Mouse (Mus musculus) hindbrain, embryonic 13.5 days (tissue): ENCODE data around the gene Trim27. TPM values are rescaled to one million over a fixed set of nuclear protein-coding genes. Genes with fewer than 3 reads are reported as not detected.
A peak's percentile ranks its signal among the peaks of the same experiment; 100 is the strongest.

Experiments used
- ATAC-seq: fragments of 200-750 bp; cut with Nextera tagmentation; 2 replicates; pipeline ENCODE4 v1.8.0; 2017; ENCODE audit warnings: moderate TSS enrichment; ENCODE audit not compliant: low FRiP score
- H3K27ac ChIP-seq: fragments of 300-500 bp; sonication (generic); 2 replicates; pipeline ENCODE4 v1.5.1; 2015; ENCODE audit warnings: inconsistent platforms, mild to moderate bottlenecking, moderate library complexity
- H3K27me3 ChIP-seq: fragments of 300-500 bp; sonication (generic); 2 replicates; pipeline ENCODE4 v1.6.1; 2015; ENCODE audit warnings: mild to moderate bottlenecking, inconsistent platforms
- H3K36me3 ChIP-seq: fragments of 300-500 bp; sonication (generic); 2 replicates; pipeline ENCODE4 v1.6.1; 2015; ENCODE audit warnings: mild to moderate bottlenecking, inconsistent platforms
- H3K4me1 ChIP-seq: fragments of 300-500 bp; sonication (generic); replicated peaks from 2 replicates; pipeline ENCODE4 v1.6.1; 2015; ENCODE audit warnings: inconsistent platforms
- H3K4me2 ChIP-seq: fragments of 300-500 bp; sonication (generic); 2 replicates; pipeline ENCODE4 v1.6.1; 2015; ENCODE audit warnings: inconsistent platforms, mild to moderate bottlenecking, moderate library complexity
- H3K4me3 ChIP-seq: fragments of 300-500 bp; sonication (generic); 2 replicates; pipeline ENCODE4 v1.5.1; 2015; ENCODE audit warnings: mild to moderate bottlenecking, inconsistent platforms
- H3K9ac ChIP-seq: fragments of 300-500 bp; sonication (generic); 2 replicates; pipeline ENCODE4 v1.6.1; 2015; ENCODE audit warnings: mild to moderate bottlenecking, inconsistent platforms
- H3K9me3 ChIP-seq: fragments of 300-500 bp; sonication (generic); 2 replicates; pipeline ENCODE4 v1.6.1; 2016; ENCODE audit warnings: inconsistent platforms
- WGBS: fragments of 180-500 bp; shearing (Covaris S2); methylation state at CpG from one replicate; pipeline ENCODE4 v1.1.7; 2015; 5-methylcytosine and 5-hydroxymethylcytosine counted together
- polyA plus RNA-seq: library from polyadenylated mRNA; unstranded; fragments of >200 nt; fragmentation: Nextera tagmentation; extraction: Ambion mirVana; gene quantifications from 2 replicates; pipeline ENCODE4 v1.2.1, GENCODE M21; 2015

The Trim27 gene
- polyA plus RNA-seq, 1 experiment from 2014 or later = 82.6 TPM

DNA sequence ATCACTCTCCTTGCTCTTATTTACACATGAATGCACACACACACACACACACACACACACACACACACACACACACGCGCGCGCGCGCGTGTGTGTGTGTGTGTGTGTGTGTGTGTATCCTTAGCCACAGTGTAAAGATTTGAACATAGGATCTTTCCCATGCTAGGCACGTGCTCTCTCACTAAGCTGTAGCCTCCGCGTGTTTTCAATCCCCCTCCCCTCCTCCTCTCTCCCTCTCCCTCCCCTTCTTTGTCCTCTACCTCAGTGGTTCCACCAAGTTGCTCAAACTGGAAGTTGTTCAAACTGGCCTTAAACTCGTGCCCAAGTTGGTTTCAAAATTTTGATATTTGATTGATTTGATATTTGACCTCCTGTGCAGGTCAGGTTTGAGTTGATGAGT is 2.5 kb upstream of the Trim27 start:
- no peak overlapping the region for H3K4me3 ChIP-seq
- WGBS = 76% methylated on average over 11 of the region's 11 CpGs
- ATAC-seq = no peak

DNA sequence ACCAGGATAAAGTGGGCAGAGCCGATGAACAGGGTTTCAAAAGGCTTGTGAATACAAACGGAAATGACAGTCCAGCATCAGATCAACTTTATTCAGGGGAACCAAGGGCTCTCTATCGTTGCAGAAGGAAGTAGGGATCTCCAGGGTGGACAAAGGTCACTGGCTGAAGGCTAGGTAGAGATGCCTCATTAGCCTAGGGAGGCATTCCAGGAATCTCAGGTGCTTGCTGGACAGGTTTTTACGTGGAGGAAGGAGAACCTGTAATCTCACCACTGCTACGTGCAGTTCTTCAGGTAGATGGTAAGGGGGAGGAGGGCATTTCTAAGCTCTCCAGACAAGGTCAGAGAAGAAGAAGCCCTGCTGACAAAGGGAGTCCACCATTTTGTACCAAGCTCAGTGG is 1.6 kb upstream of the Trim27 start:
- Histone ChIP-seq H3K4me2 (no peak overlapping the region), H3K27ac (no peak overlapping the region), H3K36me3 (peaks cover 2% of the 10 kb centered on the region; the same call in 1 of the 2 replicates), H3K9me3 (no peaks in the 10 kb centered on the region), H3K27me3 (0 out of 2 replicates have a peak, but pooled peaks cover 2% of the 10 kb centered on the region), H3K9ac (no peak overlapping the region), H3K4me3 (no peak overlapping the region), H3K4me1 (peaks cover 35% of the 10 kb centered on the region)
- 73% methylated on average over 5 of the region's 5 CpGs for WGBS
- no peak for ATAC-seq

More for the DNA sequence above, 2.5 kb upstream of the Trim27 start:
- Histone ChIP-seq H3K9ac (no peak overlapping the region), H3K36me3 (no peaks in the 10 kb centered on the region), H3K27ac (no peak overlapping the region), H3K9me3 (no peaks in the 10 kb centered on the region), H3K4me2 (no peak overlapping the region), H3K4me1 (peaks cover 29% of the 10 kb centered on the region), H3K27me3 (0 out of 2 replicates have a peak, but pooled peaks cover 2% of the 10 kb centered on the region)

DNA sequence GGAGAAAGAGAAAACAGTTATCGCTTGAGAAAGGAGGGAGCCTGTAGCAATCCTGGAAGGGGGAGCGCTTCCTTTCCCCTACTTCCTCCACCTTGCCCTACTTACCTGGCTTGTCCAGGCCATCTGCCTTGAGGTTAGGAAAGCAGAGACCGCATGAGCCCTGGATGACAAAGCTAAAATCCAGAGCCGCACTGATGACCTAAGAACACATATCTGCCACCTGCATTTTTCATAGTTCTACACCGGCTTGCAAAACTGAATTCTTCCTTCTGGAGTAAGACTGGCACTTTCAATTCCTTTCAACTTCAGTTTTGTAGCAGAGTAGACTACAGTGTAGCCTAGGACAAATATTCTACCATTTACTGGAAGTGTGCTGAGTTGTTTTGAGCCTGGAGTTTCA is 881 bp upstream of the Trim27 start:
- no peak overlapping the region for H3K27ac ChIP-seq
- WGBS = 87% methylated on average over 5 of the region's 5 CpGs
- H3K9ac ChIP-seq = no peak overlapping the region
- no peak overlapping the region for H3K4me3 ChIP-seq
- no peaks in the 10 kb centered on the region for H3K9me3 ChIP-seq
- peaks cover 36% of the 10 kb centered on the region for H3K4me1 ChIP-seq
- H3K4me2 ChIP-seq = peak overlapping the region; percentile 89; the same call in 1 of the 2 replicates
- H3K27me3 ChIP-seq = 0 out of 2 replicates have a peak, but pooled peaks cover 2% of the 10 kb centered on the region
- ATAC-seq = no peak
- H3K36me3 ChIP-seq = peaks cover 9% of the 10 kb centered on the region

DNA sequence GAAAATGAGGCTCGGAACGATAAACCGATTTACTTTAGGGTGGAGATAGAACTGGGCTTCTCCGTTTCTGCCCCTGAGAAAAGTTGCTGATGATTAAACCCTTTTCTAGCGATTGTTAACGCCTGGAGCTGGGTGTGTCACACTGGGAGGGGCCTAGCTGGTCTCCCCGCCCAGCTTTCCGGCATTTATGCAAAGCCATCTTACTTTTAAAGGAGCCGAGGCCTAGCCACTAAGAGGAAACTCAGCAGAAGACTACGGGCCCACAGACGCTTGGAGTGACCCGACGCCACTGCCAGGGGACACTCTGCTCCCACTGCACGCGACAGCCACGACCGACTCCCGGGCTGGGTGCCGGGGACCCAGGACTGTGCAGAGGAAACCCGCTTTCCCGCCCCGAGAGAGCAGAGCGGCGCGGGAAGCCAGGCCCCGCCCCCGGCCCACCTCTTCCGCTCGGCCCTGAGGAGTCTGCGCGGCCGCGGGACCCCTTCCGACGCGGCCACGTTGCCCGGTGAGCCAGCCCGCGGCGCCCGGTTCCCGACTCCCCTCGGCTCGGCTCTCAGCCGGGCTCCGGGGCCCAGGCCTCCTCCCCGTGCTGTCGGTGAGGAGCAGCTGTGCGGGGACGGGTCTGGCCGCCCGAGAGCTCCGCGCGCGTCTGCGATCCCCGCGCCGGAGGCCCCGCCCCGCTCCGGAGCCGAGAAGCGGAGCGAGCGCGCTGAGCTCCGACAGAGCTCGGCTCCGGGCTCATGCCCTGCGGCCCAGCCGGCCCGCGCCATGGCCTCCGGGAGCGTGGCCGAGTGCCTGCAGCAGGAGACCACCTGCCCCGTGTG is 692 bp downstream of the Trim27 start:
- Histone ChIP-seq H3K4me3 (peak overlapping the region; percentile 99), H3K36me3 (peaks cover 22% of the 10 kb centered on the region), H3K4me2 (peak overlapping the region; percentile 89), H3K27me3 (0 out of 2 replicates have a peak, but pooled peaks cover 2% of the 10 kb centered on the region), H3K9me3 (no peaks in the 10 kb centered on the region), H3K4me1 (peaks cover 35% of the 10 kb centered on the region), H3K9ac (peak overlapping the region; percentile 89), H3K27ac (peak overlapping the region; percentile 97)
- peak; percentile 96 for ATAC-seq
- WGBS = under 1% methylated on average over 77 of the region's 80 CpGs

DNA sequence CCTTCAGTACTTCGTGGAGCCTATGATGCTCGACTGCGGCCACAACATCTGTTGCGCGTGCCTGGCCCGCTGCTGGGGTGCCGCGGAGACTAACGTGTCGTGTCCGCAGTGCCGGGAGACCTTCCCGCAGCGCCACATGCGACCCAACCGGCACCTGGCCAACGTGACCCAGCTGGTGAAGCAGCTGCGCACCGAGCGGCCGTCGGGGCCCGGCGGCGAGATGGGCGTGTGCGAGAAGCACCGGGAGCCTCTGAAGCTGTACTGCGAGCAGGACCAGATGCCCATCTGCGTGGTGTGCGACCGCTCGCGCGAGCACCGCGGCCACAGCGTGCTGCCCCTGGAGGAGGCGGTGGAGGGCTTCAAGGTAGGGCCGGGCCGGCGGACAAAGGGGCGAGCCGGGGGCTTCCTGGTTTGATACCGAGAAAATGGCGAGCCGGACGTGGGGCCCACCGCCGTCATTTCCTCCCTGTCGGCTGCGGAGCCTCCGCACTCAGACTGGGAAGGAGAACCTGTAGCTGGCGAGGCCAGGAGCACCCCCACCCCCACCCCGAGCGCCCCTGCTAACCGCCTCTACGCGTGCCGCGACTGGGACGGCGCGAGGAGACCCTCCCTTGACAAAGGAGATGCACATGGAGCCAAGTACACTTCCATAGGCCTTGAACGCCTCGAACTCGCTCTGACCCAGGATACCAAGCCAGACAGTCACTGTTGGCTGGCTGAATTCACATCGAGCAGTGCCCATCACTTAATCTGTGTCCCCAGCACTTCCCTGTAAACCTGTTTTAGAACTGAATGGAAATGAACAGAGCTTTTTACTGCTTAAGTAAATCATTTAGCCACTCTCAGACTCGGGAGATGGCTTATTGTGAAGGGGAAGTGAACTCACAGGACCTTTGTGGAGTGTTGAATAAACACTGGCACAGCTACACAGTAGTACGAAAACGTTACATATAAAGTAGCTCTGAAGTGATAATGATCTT is 1.6 kb downstream of the Trim27 start:
- WGBS = under 1% methylated on average over 71 of the region's 71 CpGs

DNA sequence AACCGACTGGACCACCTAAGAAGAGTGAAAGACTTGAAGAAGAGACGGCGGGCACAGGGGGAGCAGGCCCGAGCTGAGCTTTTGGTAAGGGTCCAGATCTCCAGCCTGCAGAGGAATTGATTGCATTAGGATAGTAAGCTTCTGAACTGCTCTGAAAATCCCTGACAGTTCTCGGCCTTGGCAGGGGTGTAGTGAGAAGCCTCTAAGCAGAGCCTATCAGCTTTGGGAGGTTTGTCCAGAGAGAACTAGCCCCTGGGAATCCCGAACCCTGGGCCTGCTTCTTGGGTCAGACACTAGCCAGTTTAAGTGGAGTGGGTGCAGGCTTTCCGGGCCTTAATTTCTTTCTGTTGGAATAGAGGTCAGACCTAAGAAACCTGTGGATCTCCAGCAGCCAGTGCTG is 2.8 kb downstream of the Trim27 start:
- Histone ChIP-seq H3K9ac (peak overlapping the region; percentile 89), H3K27ac (no peak overlapping the region), H3K4me1 (peaks cover 35% of the 10 kb centered on the region), H3K36me3 (peaks cover 41% of the 10 kb centered on the region), H3K9me3 (no peaks in the 10 kb centered on the region), H3K27me3 (0 out of 2 replicates have a peak, but pooled peaks cover 2% of the 10 kb centered on the region), H3K4me3 (peak overlapping the region; percentile 99), H3K4me2 (peak overlapping the region; percentile 89)
- 73% methylated on average over 7 of the region's 7 CpGs for WGBS
- ATAC-seq = no peak

More for the DNA sequence above, 1.6 kb downstream of the Trim27 start:
- Histone ChIP-seq H3K4me3 (peak overlapping the region; percentile 99), H3K9me3 (no peaks in the 10 kb centered on the region), H3K27me3 (0 out of 2 replicates have a peak, but pooled peaks cover 2% of the 10 kb centered on the region), H3K27ac (peak overlapping the region; percentile 97), H3K36me3 (peaks cover 31% of the 10 kb centered on the region), H3K4me2 (peak overlapping the region; percentile 89), H3K9ac (peak overlapping the region; percentile 89), H3K4me1 (peaks cover 35% of the 10 kb centered on the region)
- ATAC-seq = peak; percentile 67

DNA sequence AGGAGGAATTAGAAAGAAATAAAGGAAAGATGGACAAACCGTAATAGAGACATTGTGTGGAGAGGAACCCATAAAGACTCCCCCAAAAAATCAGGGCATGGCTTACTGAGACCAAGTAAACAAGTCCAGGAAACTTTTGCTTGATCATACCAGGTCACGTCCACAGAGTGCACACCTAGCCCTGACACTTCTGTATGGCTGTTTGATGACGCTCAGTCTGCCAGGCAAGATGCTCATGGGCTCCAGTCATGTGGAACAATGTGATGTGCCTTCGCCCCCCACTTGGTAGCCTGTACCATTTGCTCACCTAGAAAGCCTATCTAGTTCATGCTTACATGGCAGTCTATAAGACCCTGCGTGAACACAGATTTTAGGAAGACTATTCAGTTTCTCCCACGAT is 3.8 kb downstream of the Trim27 start:
- Histone ChIP-seq H3K27me3 (0 out of 2 replicates have a peak, but pooled peaks cover 2% of the 10 kb centered on the region), H3K36me3 (peaks cover 52% of the 10 kb centered on the region), H3K9ac (peak overlapping the region; percentile 35; the same call in 1 of the 2 replicates), H3K4me2 (no peak overlapping the region), H3K27ac (no peak overlapping the region), H3K4me3 (no peak overlapping the region), H3K9me3 (no peaks in the 10 kb centered on the region), H3K4me1 (peaks cover 35% of the 10 kb centered on the region)
- no peak for ATAC-seq
- 94% methylated on average over 6 of the region's 6 CpGs for WGBS

DNA sequence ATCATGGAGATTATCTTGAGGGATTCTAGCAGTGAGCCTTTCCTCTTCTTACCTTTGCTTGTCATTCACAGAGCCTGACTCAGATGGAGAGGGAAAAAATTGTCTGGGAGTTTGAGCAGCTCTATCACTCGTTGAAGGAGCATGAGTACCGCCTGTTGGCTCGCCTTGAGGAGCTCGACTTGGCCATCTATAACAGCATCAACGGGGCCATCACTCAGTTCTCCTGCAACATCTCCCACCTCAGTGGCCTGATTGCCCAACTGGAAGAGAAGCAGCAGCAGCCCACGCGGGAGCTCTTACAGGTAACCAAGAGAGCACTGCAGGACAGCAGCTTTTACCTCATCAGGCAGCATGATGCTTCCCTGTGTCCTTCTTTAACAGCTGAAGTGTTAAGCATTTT is 4.4 kb downstream of the Trim27 start:
- Histone ChIP-seq H3K4me2 (no peak overlapping the region), H3K27ac (no peak overlapping the region), H3K9ac (no peak overlapping the region), H3K27me3 (no peaks in the 10 kb centered on the region), H3K4me1 (peaks cover 33% of the 10 kb centered on the region), H3K9me3 (no peaks in the 10 kb centered on the region), H3K36me3 (peaks cover 58% of the 10 kb centered on the region), H3K4me3 (no peak overlapping the region)
- ATAC-seq = no peak
- 94% methylated on average over 7 of the region's 7 CpGs for WGBS

DNA sequence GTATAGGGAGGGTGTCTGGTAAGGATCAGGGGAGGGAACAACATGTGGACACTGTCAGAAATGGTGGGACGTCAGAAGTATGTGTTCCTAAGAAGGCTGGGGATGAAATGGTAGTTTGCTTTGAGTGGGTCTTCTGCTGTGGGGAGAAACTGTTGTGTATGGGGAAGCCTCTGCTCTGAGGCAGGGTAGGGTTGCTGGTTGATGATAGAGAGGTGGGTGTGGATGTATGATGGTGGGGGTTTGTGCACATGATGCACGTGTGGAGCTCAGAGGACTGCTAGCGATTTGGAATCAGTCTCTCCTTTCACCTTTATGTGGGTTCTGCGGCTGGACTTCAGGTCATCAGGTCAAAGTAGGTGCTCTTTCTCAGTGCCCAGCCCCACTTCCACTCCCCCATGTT is 6.3 kb downstream of the Trim27 start:
- no peak overlapping the region for H3K4me3 ChIP-seq
- ATAC-seq = no peak
- H3K27ac ChIP-seq = no peak overlapping the region
- no peak overlapping the region for H3K4me2 ChIP-seq
- peaks cover 75% of the 10 kb centered on the region for H3K36me3 ChIP-seq
- no peaks in the 10 kb centered on the region for H3K9me3 ChIP-seq
- H3K27me3 ChIP-seq = no peaks in the 10 kb centered on the region
- WGBS = 85% methylated on average over 4 of the region's 4 CpGs
- peaks cover 25% of the 10 kb centered on the region for H3K4me1 ChIP-seq
- H3K9ac ChIP-seq = no peak overlapping the region

DNA sequence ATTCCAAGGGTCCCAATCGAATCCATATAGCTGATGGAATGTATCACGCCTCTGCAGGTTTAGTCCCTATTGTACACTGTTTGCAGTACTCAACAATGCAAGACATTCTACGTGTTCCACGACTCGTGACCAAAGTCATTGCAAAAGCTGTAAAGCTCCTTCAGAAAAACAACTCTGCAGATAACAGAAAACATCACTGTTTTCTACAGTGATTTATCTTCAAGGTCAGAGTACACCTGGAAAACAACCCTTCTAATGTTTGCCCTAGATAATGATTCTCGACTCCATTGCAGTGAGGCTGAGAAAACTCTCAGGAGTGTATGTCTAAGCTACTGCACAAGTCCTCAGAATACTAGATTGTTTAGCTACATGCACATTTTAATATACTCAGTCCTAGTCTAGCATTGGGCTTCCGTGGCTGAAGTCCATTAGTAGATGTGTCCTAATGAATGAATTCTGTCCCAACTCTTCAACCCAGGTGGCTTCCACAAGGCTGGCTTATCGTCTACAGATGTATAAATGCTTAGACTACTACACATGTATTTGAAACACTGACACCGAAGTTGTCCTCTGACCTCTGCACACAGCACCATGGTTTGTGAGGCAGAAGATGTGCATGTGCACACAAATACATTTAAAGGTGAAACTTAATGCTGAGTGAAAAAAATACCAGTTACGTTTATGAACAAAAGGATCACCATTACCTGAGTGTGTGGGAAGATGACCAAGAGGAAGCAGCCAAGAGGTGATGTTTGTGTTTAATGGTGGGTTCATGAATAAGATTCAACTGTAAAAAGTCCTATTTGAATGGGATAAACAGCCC is 16.4 kb downstream of the Trim27 start:
- H3K4me3 ChIP-seq = no peak overlapping the region
- peaks cover 31% of the 10 kb centered on the region for H3K36me3 ChIP-seq
- H3K9me3 ChIP-seq = no peaks in the 10 kb centered on the region
- no peaks in the 10 kb centered on the region for H3K27me3 ChIP-seq
- peaks cover 6% of the 10 kb centered on the region; the same call in 1 of the 2 replicates for H3K4me1 ChIP-seq
- no peak for ATAC-seq
- no peak overlapping the region for H3K4me2 ChIP-seq
- 90% methylated on average over 10 of the region's 10 CpGs for WGBS
- H3K27ac ChIP-seq = no peak overlapping the region
- no peak overlapping the region for H3K9ac ChIP-seq

DNA sequence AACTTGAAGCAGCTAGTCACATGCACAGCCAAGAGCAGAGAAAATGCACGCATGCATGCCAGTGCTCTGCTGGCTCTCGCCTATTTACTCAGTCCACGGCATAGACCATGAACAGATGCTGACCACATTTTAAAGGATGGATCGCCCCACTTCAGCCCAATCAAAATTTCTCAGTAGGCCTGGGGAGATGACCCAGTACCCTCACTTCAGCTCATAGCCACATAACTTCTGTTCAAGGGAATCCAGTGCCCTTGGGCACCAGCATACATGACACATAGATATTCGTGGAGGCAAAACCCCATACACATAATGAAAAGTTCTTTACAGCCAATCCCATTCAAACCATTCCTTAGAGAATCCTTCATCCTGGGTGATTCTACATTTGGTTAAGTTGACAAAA is 18.5 kb downstream of the Trim27 start:
- H3K9ac ChIP-seq = no peak overlapping the region
- H3K27me3 ChIP-seq = no peaks in the 10 kb centered on the region
- H3K4me1 ChIP-seq = peaks cover 6% of the 10 kb centered on the region; the same call in 1 of the 2 replicates
- ATAC-seq = no peak
- 80% methylated on average over 5 of the region's 5 CpGs for WGBS
- no peaks in the 10 kb centered on the region for H3K9me3 ChIP-seq
- H3K4me2 ChIP-seq = no peak overlapping the region
- no peak overlapping the region for H3K27ac ChIP-seq
- peaks cover 12% of the 10 kb centered on the region for H3K36me3 ChIP-seq
- no peak overlapping the region for H3K4me3 ChIP-seq
